Mouse (Mus musculus) embryonic fibroblast, embryonic 13.5 days (primary cell): ENCODE results near the gene Suds3. TPM values are rescaled to one million over a fixed set of nuclear protein-coding genes. Genes with fewer than 3 reads are reported as not detected.

Source experiments
- H3K27ac ChIP-seq: 2 replicates; pipeline ENCODE4 v1.5.1; 2012; ENCODE audit warnings: low read length, control low read depth, inconsistent platforms; ENCODE audit not compliant: insufficient read depth
- H3K4me1 ChIP-seq: 2 replicates; pipeline ENCODE4 v1.6.1; 2011; ENCODE audit warnings: low read length; ENCODE audit not compliant: control insufficient read depth, insufficient read depth
- H3K4me3 ChIP-seq: 2 replicates; pipeline ENCODE4 v1.5.1; 2011; ENCODE audit warnings: mild to moderate bottlenecking, control low read depth, low read length; ENCODE audit not compliant: insufficient read depth
- CTCF ChIP-seq: IDR thresholded peaks from 2 replicates; pipeline ENCODE4 v1.5.1; 2011; ENCODE audit warnings: mild to moderate bottlenecking, control low read depth, low read length, moderate library complexity, borderline replicate concordance; ENCODE audit not compliant: insufficient read depth
- POLR2A ChIP-seq: IDR thresholded peaks from 2 replicates; pipeline ENCODE4 v1.6.1; 2011; ENCODE audit warnings: low read depth, mild to moderate bottlenecking, control low read depth, low read length, moderate library complexity
- polyA plus RNA-seq: library from polyadenylated mRNA; stranded (reverse); fragments of >200 nt; gene quantifications from 2 replicates; pipeline ENCODE4 v1.2.4, GENCODE M21; 2011; ENCODE audit warnings: low read depth; ENCODE audit not compliant: missing spikeins, insufficient read length

Suds3 gene
- polyA plus RNA-seq: 55.7 and 72.1 TPM in 2 replicates

DNA sequence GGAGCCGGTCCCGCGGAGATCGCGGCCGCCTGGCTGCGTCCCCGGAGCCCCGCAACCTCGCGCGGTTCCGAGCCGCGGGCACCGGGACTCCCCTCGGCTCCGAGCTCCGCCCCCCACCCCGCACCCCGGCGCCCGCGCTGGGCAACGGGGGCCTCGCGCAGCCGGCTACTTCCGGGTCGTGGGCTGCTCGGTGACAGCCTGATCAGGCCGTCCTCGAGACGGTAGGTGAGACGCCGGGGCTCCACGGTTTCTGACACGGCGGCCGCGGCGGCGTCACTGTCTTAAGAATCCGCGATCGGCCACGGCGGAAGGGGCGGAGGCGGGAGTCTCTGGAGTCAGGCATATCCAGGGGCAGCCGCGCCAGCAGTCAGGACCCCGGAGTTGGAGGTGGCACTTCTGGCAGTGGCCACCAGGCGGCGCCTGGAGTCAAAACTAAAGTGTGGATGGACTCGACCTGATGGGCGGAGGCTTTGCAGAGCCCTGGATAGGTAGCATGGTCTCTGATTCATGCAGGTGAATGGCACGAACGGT is at the start of gene Suds3:
Gene Suds3, minus strand, starts transcription at position 278 of the 531 bp plus-strand sequence.
- TF ChIP-seq POLR2A (0 out of 2 replicates have a peak, but pooled peaks have one; percentile 34), CTCF (peak; percentile 57; the same call in 1 of the 2 replicates)
- Histone ChIP-seq H3K4me1 (peaks cover 3% of the 10 kb centered on the region; the same call in 1 of the 2 replicates), H3K27ac (peak within 1 kb of the TSS; percentile 71), H3K4me3 (peak within 1 kb of the TSS; percentile 84)

DNA sequence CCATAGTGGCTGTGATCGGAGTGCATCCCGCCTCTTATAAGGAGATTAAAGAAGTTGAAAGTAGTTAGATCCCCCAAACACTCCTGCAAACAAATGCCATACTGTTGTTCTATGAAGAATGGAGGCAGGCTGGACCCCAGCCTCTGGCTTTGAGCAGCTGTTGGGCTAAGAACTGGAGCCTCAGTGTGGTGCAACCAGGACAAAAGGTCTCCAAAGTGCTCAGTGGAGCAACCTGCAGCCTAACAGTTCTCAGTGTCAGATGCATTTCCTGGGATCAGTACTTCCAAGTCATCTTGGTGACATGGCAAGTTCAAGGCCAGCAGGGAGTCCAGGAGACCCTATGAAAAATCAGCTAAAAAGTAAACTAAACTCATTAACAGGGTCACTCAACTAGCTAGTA is 49.0 kb upstream of the Suds3 start:
- H3K4me1 ChIP-seq: peaks cover 8% of the 10 kb centered on the region
- no peak overlapping the region for H3K4me3 ChIP-seq
- TF ChIP-seq POLR2A: no peak
- no peak for TF ChIP-seq CTCF
- H3K27ac ChIP-seq: no peak overlapping the region

DNA sequence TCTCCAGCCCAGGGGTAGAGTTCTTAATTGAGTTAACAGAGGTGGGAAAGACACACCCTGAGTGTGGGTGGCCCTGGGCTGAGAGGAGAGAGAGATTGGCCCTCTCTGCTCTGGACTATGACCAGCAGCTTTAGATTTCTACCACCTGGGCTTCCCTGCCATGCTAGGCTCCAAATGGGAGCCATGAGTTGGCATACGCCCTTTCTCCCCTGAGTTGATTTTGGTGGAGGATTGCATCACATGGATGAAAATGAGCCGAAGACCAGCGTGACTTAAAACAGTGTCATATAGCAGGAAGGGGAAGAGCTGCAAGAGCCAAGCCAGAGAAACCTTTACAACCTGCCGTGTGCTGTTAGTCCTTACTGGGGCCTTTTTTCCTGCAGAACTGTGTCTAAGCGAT is 48.6 kb upstream of the Suds3 start:
- Histone ChIP-seq H3K4me3 (no peak overlapping the region), H3K27ac (no peak overlapping the region), H3K4me1 (peaks cover 12% of the 10 kb centered on the region)
- TF ChIP-seq POLR2A (no peak), CTCF (no peak)

DNA sequence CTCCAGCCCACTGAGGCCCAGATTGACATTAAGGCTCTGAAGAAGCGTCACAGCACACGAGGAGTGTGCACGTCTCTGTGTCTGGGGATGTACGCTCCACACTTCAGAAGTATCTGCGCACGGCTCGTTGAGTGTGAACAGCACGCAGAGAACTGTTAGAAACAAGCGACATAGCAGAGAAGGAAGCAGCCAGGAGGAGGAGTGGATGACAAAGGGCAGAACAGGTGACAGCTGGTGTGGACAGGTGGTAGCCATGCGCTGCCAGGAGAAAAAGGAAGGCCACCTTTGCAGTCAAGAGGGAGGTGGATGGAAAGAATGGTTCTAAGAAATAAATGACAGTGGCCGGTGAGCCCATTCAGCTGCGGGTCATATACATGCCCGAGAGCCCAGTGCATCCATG is 47.9 kb upstream of the Suds3 start:
- Histone ChIP-seq H3K4me3 (no peak overlapping the region), H3K27ac (no peak overlapping the region), H3K4me1 (peaks cover 18% of the 10 kb centered on the region)
- no peak for TF ChIP-seq POLR2A
- no peak for TF ChIP-seq CTCF

DNA sequence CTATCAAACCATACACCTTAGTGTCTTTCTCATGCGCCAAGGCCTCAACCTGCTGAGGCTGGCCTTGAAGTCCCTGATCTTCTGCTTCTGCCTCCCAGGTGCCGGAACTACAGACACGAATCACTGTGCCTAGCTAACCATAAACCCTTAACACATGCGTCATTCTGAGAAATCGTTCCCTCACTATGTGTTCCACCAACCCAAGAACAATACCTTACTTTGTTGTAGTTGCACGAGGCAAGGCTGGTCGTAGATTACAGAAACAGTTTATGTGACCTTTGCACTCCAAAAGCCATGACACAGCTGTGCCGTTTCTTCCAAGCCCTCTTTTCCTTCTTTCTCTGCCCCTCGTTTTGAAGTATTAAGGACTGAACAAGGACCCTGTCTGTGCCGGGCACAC is 44.6 kb upstream of the Suds3 start:
- TF ChIP-seq CTCF (no peak), POLR2A (no peak)
- Histone ChIP-seq H3K4me3 (no peak overlapping the region), H3K27ac (no peak overlapping the region), H3K4me1 (peaks cover 18% of the 10 kb centered on the region)

DNA sequence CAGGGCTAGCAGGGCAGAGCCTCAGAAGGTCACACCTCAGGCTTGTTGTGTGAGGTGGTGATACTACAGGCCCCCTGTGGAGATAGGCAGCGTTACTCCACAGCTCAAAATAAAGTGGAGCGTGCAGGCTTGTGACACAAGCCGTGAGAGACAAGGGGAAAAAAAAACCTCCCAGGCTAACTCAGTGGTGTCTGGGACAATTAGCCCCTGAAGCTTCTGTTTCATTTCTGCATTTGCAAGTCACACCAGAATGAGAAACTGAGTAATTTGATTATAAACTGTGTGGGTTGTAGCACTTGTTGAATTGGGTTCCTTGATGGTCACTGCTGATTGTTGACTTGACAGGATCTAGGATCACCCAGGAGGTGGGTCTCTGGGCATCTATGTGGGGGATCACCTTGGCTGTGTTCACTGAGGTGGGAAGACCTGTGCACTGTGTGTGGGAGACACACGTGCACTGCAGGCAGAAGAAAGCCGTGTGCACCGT is 43.9 kb upstream of the Suds3 start:
- Histone ChIP-seq H3K27ac (peak overlapping the region; percentile 64; the same call in 1 of the 2 replicates), H3K4me3 (no peak overlapping the region), H3K4me1 (peaks cover 18% of the 10 kb centered on the region)
- no peak for TF ChIP-seq POLR2A
- TF ChIP-seq CTCF: no peak

DNA sequence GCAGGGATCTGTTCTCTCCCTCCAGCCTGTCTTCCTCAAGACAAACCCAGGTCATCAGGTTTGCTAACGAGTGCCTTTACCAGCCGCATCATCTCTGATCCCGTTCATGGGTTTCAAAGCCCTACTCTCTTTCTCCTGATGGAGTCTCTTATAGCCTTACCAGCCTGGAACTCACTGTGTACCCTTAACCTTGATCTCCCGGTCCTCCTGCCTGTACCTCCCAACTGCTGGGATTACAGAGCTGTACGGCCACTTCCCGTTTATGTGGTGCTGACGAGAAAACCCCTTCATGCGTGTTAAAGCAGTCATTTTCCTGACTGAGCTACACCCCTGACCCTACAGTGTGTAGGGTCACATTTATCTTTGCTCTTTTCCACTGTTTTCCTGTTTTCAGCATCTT is 43.4 kb upstream of the Suds3 start:
- Histone ChIP-seq H3K4me1 (peaks cover 18% of the 10 kb centered on the region), H3K27ac (peak overlapping the region; percentile 64), H3K4me3 (no peak overlapping the region)
- TF ChIP-seq CTCF (no peak), POLR2A (no peak)

- Histone ChIP-seq H3K4me3 (no peak overlapping the region), H3K27ac (peak overlapping the region; percentile 81), H3K4me1 (peaks cover 20% of the 10 kb centered on the region)
- TF ChIP-seq CTCF (no peak), POLR2A (no peak)
Observed at GRCm38 (mm10) chr5:117158335-117159018, 42.6 kb upstream of the Suds3 start.

DNA sequence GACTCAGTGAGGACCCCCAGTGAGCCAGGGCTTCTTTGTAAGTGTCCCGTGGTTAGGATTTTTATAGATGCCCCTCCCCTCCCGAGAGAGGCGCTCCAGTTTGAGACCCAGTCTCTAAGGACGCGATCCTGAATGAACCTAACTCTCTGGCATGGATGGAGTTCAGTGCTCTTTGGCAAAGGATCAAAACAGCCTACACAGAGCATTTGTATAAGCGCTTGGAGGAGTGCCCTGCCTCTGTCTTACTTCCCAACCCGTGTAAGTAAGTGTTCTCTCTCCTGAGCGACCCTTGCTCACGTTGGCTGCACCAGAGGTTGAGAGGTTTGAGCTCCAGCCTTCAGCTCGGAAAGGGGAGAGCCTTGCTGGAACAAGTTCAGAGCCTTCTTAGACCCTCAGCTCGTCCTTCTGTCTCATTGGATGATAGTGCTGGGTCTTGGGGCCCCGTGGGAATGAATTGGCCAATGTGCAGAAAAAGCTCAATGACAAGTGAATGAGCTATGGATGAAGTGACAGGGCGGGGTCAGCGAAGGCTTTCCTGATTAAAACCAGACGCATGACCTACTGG is 37.7 kb upstream of the Suds3 start:
- Histone ChIP-seq H3K4me3 (no peak overlapping the region), H3K27ac (peak overlapping the region; percentile 74), H3K4me1 (peaks cover 2% of the 10 kb centered on the region; the same call in 1 of the 2 replicates)
- TF ChIP-seq POLR2A: no peak
- TF ChIP-seq CTCF: no peak

DNA sequence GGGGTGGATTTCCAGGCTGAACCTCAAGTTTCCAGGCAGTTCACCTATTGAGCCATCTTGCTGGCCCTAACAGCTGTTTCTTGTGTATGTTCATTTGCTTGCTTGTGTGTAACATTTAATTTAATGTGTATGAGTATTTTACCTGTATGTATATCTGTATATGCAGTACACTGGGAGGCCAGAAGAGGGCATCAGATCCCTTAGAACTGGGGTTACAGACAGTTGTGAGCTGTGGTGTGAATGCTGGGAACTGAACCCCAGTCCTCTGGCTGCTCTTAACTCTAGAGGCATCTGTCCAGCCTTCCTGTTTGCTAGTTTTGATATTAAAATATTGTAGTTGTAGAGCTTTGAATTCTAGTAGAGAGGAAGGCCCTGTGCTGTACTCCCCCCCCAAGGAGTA is 37.0 kb upstream of the Suds3 start:
- peak overlapping the region; percentile 74 for H3K27ac ChIP-seq
- no peak overlapping the region for H3K4me3 ChIP-seq
- peaks cover 2% of the 10 kb centered on the region; the same call in 1 of the 2 replicates for H3K4me1 ChIP-seq
- no peak for TF ChIP-seq CTCF
- TF ChIP-seq POLR2A: no peak
